ENCODE assay signal across 28 mouse cellular contexts in the genomic region with DNA sequence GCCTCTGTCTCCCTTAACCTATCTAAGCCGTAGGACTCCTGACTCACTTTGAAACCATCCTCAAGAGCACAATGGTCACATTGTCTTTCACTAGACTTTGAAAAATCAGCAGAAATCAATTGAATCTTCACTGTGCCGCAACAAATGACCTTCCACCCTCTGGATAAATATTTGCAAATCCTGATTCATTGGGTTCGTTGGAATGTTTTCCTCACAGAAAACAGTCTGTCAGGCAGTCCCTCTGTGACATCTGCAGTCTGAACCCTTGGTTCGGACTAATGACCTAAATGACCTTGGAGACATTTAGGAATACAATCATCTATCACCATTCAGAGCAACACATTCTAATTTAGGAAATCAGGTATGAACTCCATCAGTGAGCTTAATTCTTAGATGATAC. TPM values are rescaled to one million over a fixed set of nuclear protein-coding genes. Genes with fewer than 3 reads are reported as not detected.
"Had no signal": no experiment of that assay in that cellular context is flagged by ENCODE, and none has a peak within 500 bp of the region (broad histone marks: within the 10 kb centered on the region; RNA-seq: fewer than 3 reads in every experiment).

No protein-coding gene starts in this region.

- H3K36me3 ChIP-seq: heart, embryonic 13.5 days; heart, embryonic 15.5 days; hindbrain, embryonic 13.5 days; hindbrain, embryonic 15.5 days; kidney, embryonic 15.5 days; limb, embryonic 13.5 days; limb, embryonic 15.5 days; liver, embryonic 13.5 days had no signal

- DNase-seq: gastrocnemius, postnatal 14 days; gastrocnemius, postnatal 36 days; heart, adult 11 months; heart, adult 2 months; heart, postnatal 14 days; heart, postnatal 36 days; kidney, adult 11 months; kidney, adult 2 months; kidney, adult 9 months; kidney, postnatal 14 days; kidney, postnatal 36 days; layer of hippocampus, adult 9-11 months; layer of hippocampus, postnatal 36 days; left cerebral cortex, postnatal 4 days; liver, embryonic 13.5 days had no signal

- H3K9ac ChIP-seq: heart, embryonic 13.5 days; heart, embryonic 15.5 days; hindbrain, embryonic 13.5 days; hindbrain, embryonic 15.5 days; kidney, embryonic 15.5 days; limb, embryonic 13.5 days; limb, embryonic 15.5 days; liver, embryonic 13.5 days had no signal

- H3K4me3 ChIP-seq: heart, adult 2 months; heart, embryonic 13.5 days; heart, embryonic 15.5 days; hindbrain, embryonic 13.5 days; hindbrain, embryonic 15.5 days; kidney, embryonic 15.5 days; limb, embryonic 13.5 days; limb, embryonic 15.5 days; liver, embryonic 13.5 days had no signal

- ATAC-seq: hindbrain, postnatal 0 days; intestine, embryonic 16.5 days had no signal

- H3K4me2 ChIP-seq: heart, embryonic 11.5 days; heart, embryonic 13.5 days; heart, embryonic 15.5 days; hindbrain, embryonic 13.5 days; hindbrain, embryonic 15.5 days; kidney, embryonic 15.5 days; limb, embryonic 13.5 days; limb, embryonic 15.5 days; liver, embryonic 13.5 days had no signal

- H3K27ac ChIP-seq: heart, adult 2 months; heart, embryonic 13.5 days; heart, embryonic 15.5 days; hindbrain, embryonic 13.5 days; hindbrain, embryonic 15.5 days; hindbrain, postnatal 0 days; kidney, embryonic 15.5 days; kidney, postnatal 0 days; limb, embryonic 13.5 days; limb, embryonic 15.5 days; liver, embryonic 13.5 days had no signal

- H3K9me3 ChIP-seq: heart, embryonic 13.5 days; heart, embryonic 15.5 days; hindbrain, embryonic 13.5 days; hindbrain, embryonic 15.5 days; kidney, embryonic 15.5 days; limb, embryonic 13.5 days; limb, embryonic 15.5 days; liver, embryonic 13.5 days had no signal

- H3K27me3 ChIP-seq: heart, embryonic 13.5 days; heart, embryonic 15.5 days; hindbrain, embryonic 13.5 days; hindbrain, embryonic 15.5 days; kidney, embryonic 15.5 days; limb, embryonic 13.5 days; limb, embryonic 15.5 days; liver, embryonic 13.5 days had no signal

- H3K4me1 ChIP-seq: limb, embryonic 13.5 days had no signal

RNA-seq across cellular contexts. Expression of a gene that starts 7.9 kb away (rescaled TPM):
- polyA plus RNA-seq: heart, embryonic 15.5 days; heart, postnatal 0 days; hindbrain, embryonic 11.5 days; limb, embryonic 15.5 days had no signal
